Mouse (Mus musculus): ENCODE data around the gene Gm42957. TPM values are rescaled to one million over a fixed set of nuclear protein-coding genes. Genes with fewer than 3 reads are reported as not detected.

Gene Gm42957
- polyA plus RNA-seq, 1 experiment from 2014 or later, result not detected

GRCm38 (mm10) chr3:96596855-96597254, 38.4 kb upstream of the Gm42957 start:
- ATAC-seq (replicated peaks; ENCODE audit: insufficient number of reproducible peaks, low FRiP score, low TSS enrichment, low read depth) (no peak), DNase-seq (ENCODE audit: low spot score) (no peak)
- Histone ChIP-seq H3K9ac (replicated peaks; ENCODE audit: low read length) (peak overlapping the region; percentile 38), H3K4me3 (ENCODE audit: low read depth, low read length) (peak overlapping the region; percentile 40), H3K27me3 (ENCODE audit: control insufficient read depth, insufficient read depth, low read length) (peaks cover 13% of the 10 kb centered on the region), H3K4me1 (ENCODE audit: control insufficient read depth, insufficient read depth, low read length) (peaks cover 6% of the 10 kb centered on the region), H3K27ac (replicated peaks; ENCODE audit: low read depth, low read length) (no peak overlapping the region), H3K4me2 (ENCODE audit: low read depth, low read length) (peak overlapping the region; percentile 98), H3K36me3 (replicated peaks; ENCODE audit: control insufficient read depth, insufficient read depth, low read depth, low read length) (no peaks in the 10 kb centered on the region), H3K9me3 (replicated peaks; ENCODE audit: control insufficient read depth, low read length) (no peaks in the 10 kb centered on the region)
- 3% methylated on average over 10 of the region's 12 CpGs for WGBS

DNA sequence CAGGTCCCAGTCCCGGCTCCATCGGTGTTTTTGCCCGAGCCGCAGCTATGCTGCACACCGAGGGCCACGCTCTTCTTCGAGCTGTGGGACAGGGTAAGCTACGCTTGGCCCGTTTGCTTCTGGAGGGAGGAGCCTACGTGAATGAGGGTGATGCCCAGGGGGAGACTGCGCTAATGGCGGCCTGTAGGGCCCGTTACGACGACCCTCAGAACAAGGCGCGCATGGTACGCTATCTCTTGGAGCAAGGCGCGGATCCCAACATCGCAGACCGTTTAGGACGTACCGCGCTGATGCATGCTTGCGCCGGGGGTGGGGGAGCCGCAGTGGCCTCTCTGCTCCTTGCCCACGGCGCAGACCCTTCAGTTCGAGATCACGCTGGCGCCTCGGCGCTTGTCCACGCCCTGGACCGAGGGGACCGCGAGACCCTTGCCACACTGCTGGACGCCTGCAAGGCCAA, 37.8 kb upstream of the Gm42957 start:
- Histone ChIP-seq H3K9me3 (replicated peaks; ENCODE audit: control insufficient read depth, low read length) (no peaks in the 10 kb centered on the region), H3K4me1 (ENCODE audit: control insufficient read depth, insufficient read depth, low read length) (peaks cover 6% of the 10 kb centered on the region), H3K9ac (replicated peaks; ENCODE audit: low read length) (peak overlapping the region; percentile 63), H3K27ac (replicated peaks; ENCODE audit: low read depth, low read length) (no peak overlapping the region), H3K4me2 (ENCODE audit: low read depth, low read length) (peak overlapping the region; percentile 98), H3K27me3 (ENCODE audit: control insufficient read depth, insufficient read depth, low read length) (peaks cover 13% of the 10 kb centered on the region), H3K4me3 (ENCODE audit: low read depth, low read length) (peak overlapping the region; percentile 40), H3K36me3 (replicated peaks; ENCODE audit: control insufficient read depth, insufficient read depth, low read depth, low read length) (no peaks in the 10 kb centered on the region)
- under 1% methylated on average over 40 of the region's 40 CpGs for WGBS
- ATAC-seq (replicated peaks; ENCODE audit: insufficient number of reproducible peaks, low FRiP score, low TSS enrichment, low read depth) (no peak), DNase-seq (ENCODE audit: low spot score) (peak; percentile 61)

DNA sequence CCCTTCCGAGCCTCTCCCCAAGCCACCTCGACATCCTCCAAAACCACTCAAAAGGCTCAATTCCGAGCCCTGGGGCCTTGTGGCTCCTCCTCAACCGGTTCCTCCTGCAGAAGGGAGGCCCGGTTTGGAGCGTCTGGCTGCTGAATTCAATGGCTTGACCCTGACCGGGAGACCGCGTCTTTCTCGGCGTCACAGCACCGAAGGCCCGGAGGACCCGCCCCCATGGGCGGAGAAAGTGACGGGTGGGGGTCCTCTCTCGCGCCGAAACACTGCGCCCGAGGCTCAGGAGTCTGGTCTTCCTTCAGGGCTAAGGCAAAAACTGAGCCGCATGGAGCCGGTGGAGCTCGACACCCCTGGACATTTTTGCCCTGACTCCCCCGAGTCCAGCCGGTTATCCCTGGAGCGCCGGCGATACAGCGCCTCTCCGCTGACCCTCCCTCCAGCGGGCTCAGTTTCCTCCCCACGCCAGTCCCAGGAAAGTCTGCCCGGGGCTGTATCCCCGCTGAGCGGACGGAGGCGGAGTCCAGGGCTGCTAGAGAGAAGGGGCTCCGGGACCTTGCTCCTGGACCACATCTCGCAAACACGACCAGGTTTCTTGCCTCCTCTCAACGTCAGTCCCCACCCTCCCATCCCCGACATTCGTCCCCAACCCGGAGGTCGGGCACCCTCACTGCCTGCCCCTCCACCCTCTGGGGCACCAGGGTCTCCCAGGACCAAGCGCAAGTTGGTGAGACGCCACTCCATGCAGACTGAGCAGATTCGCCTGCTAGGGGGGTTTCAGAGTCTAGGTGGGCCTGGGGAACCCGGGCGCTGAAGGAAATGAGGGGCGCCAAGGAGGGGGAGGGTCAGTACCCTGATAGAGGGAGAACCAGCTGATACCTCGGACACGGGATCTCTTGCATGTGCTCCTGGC, 36.9 kb upstream of the Gm42957 start:
- Histone ChIP-seq H3K9ac (replicated peaks; ENCODE audit: low read length) (peak overlapping the region; percentile 63), H3K27me3 (ENCODE audit: control insufficient read depth, insufficient read depth, low read length) (peaks cover 13% of the 10 kb centered on the region), H3K4me3 (ENCODE audit: low read depth, low read length) (peak overlapping the region; percentile 40), H3K36me3 (replicated peaks; ENCODE audit: control insufficient read depth, insufficient read depth, low read depth, low read length) (no peaks in the 10 kb centered on the region), H3K27ac (replicated peaks; ENCODE audit: low read depth, low read length) (no peak overlapping the region), H3K4me2 (ENCODE audit: low read depth, low read length) (peak overlapping the region; percentile 98), H3K4me1 (ENCODE audit: control insufficient read depth, insufficient read depth, low read length) (peaks cover 6% of the 10 kb centered on the region), H3K9me3 (replicated peaks; ENCODE audit: control insufficient read depth, low read length) (no peaks in the 10 kb centered on the region)
- no peak for ATAC-seq (replicated peaks; ENCODE audit: insufficient number of reproducible peaks, low FRiP score, low TSS enrichment, low read depth)
- WGBS, result 1% methylated on average over 54 of the region's 54 CpGs
- peak; percentile 84 for DNase-seq (ENCODE audit: low spot score)

DNA sequence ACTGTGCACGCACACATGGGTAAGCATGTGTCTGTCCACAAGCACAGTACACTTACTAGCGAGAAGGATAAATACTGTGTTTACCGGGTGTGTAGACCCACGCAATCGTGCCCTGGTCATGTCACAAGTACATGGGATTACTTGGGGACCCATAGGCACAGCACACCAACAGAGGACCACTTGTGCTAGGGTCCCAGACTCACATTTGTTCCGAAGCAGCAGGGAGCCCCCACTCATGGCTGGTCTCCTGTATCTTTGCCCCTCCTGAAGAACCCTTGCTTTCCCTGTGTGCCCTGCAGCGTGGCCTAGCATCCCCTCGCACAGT, 36.2 kb upstream of the Gm42957 start:
- H3K36me3 ChIP-seq (replicated peaks; ENCODE audit: control insufficient read depth, insufficient read depth, low read depth, low read length), result no peaks in the 10 kb centered on the region
- DNase-seq (ENCODE audit: low spot score) (no peak), ATAC-seq (replicated peaks; ENCODE audit: insufficient number of reproducible peaks, low FRiP score, low TSS enrichment, low read depth) (no peak)
- peak overlapping the region; percentile 40; the same call in 1 of the 2 replicates for H3K4me3 ChIP-seq (ENCODE audit: low read depth, low read length)
- H3K27ac ChIP-seq (replicated peaks; ENCODE audit: low read depth, low read length), result no peak overlapping the region
- peak overlapping the region; percentile 98 for H3K4me2 ChIP-seq (ENCODE audit: low read depth, low read length)
- H3K9ac ChIP-seq (replicated peaks; ENCODE audit: low read length), result peak overlapping the region; percentile 63; the same call in 1 of the 2 replicates
- H3K9me3 ChIP-seq (replicated peaks; ENCODE audit: control insufficient read depth, low read length), result no peaks in the 10 kb centered on the region
- peaks cover 13% of the 10 kb centered on the region for H3K27me3 ChIP-seq (ENCODE audit: control insufficient read depth, insufficient read depth, low read length)
- 37% methylated on average over 8 of the region's 8 CpGs for WGBS
- peaks cover 6% of the 10 kb centered on the region for H3K4me1 ChIP-seq (ENCODE audit: control insufficient read depth, insufficient read depth, low read length)

DNA sequence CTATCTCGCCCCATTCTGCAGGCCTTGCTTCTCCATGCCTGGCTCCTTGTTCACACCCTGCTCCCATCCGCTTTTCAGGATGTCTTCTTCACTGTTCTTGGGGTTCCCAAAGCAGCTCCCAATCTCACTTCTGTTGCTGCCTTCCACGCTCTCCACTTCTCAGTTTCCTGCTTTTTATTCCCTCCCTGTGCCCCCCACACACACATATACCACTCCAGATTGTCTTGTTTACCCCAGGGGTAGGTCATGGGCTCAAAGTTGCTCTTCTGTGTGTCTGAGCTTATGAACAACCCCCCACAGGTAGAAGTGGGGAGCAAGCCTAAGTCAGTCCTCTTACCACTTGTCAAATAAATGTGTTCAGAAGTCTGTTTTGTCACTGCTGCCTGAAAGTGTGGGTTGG, 35.9 kb upstream of the Gm42957 start:
- Histone ChIP-seq H3K9ac (replicated peaks; ENCODE audit: low read length) (no peak overlapping the region), H3K36me3 (replicated peaks; ENCODE audit: control insufficient read depth, insufficient read depth, low read depth, low read length) (no peaks in the 10 kb centered on the region), H3K4me1 (ENCODE audit: control insufficient read depth, insufficient read depth, low read length) (peaks cover 6% of the 10 kb centered on the region), H3K27ac (replicated peaks; ENCODE audit: low read depth, low read length) (no peak overlapping the region), H3K9me3 (replicated peaks; ENCODE audit: control insufficient read depth, low read length) (no peaks in the 10 kb centered on the region), H3K27me3 (ENCODE audit: control insufficient read depth, insufficient read depth, low read length) (peaks cover 13% of the 10 kb centered on the region), H3K4me3 (ENCODE audit: low read depth, low read length) (no peak overlapping the region), H3K4me2 (ENCODE audit: low read depth, low read length) (no peak overlapping the region)
- no peak for ATAC-seq (replicated peaks; ENCODE audit: insufficient number of reproducible peaks, low FRiP score, low TSS enrichment, low read depth)
- 54% methylated on average over 3 of the region's 3 CpGs for WGBS
- no peak for DNase-seq (ENCODE audit: low spot score)

GRCm38 (mm10) chr3:96600639-96601250, 34.5 kb upstream of the Gm42957 start, which contains the start of gene Lix1l:
TSS of gene Lix1l (plus strand) at chr3:96601149.
- no peaks in the 10 kb centered on the region for H3K9me3 ChIP-seq (replicated peaks; ENCODE audit: control insufficient read depth, low read length)
- no peaks in the 10 kb centered on the region for H3K36me3 ChIP-seq (replicated peaks; ENCODE audit: control insufficient read depth, insufficient read depth, low read depth, low read length)
- DNase-seq (ENCODE audit: low spot score), result peak; percentile 98
- H3K27me3 ChIP-seq (ENCODE audit: control insufficient read depth, insufficient read depth, low read length), result peaks cover 9% of the 10 kb centered on the region; the same call in 1 of the 2 replicates
- under 1% methylated on average over 27 of the region's 27 CpGs for WGBS
- peak within 1 kb of the TSS; percentile 60 for H3K4me2 ChIP-seq (ENCODE audit: low read depth, low read length)
- peak within 1 kb of the TSS; percentile 73 for H3K9ac ChIP-seq (replicated peaks; ENCODE audit: low read length)
- peak; percentile 95 for ATAC-seq (replicated peaks; ENCODE audit: insufficient number of reproducible peaks, low FRiP score, low TSS enrichment, low read depth)
- peak within 1 kb of the TSS; percentile 74 for H3K27ac ChIP-seq (replicated peaks; ENCODE audit: low read depth, low read length)
- peak within 1 kb of the TSS; percentile 63 for H3K4me3 ChIP-seq (ENCODE audit: low read depth, low read length)
- H3K4me1 ChIP-seq (ENCODE audit: control insufficient read depth, insufficient read depth, low read length), result peaks cover 6% of the 10 kb centered on the region

- Histone ChIP-seq H3K27me3 (ENCODE audit: control insufficient read depth, insufficient read depth, low read length) (peaks cover 9% of the 10 kb centered on the region; the same call in 1 of the 2 replicates), H3K9me3 (replicated peaks; ENCODE audit: control insufficient read depth, low read length) (no peaks in the 10 kb centered on the region), H3K4me3 (ENCODE audit: low read depth, low read length) (peak overlapping the region; percentile 63), H3K4me1 (ENCODE audit: control insufficient read depth, insufficient read depth, low read length) (peaks cover 5% of the 10 kb centered on the region), H3K4me2 (ENCODE audit: low read depth, low read length) (peak overlapping the region; percentile 60), H3K9ac (replicated peaks; ENCODE audit: low read length) (peak overlapping the region; percentile 73), H3K27ac (replicated peaks; ENCODE audit: low read depth, low read length) (peak overlapping the region; percentile 74), H3K36me3 (replicated peaks; ENCODE audit: control insufficient read depth, insufficient read depth, low read depth, low read length) (no peaks in the 10 kb centered on the region)
- peak; percentile 73 for DNase-seq (ENCODE audit: low spot score)
- peak; percentile 59 for ATAC-seq (replicated peaks; ENCODE audit: insufficient number of reproducible peaks, low FRiP score, low TSS enrichment, low read depth)
- WGBS, result under 1% methylated on average over 18 of the region's 40 CpGs
These were observed 34.0 kb upstream of the Gm42957 start for GRCm38 (mm10) chr3:96601251-96601787.
